Mouse (Mus musculus): Measurements from ENCODE around the gene Gpx2.

GRCm38 (mm10) chr12:76765354-76765851 lies 30.0 kb downstream of the Gpx2 start, which contains the start of the genes Churc1 and Fntb:
- TF ChIP-seq EP300 (IDR thresholded peaks at IDR 0.05; ENCODE audit: low read depth in 1 of 2, low read length in 2 of 2): peak in 1 of 2 experiments; percentile 47; a peak in 2 of 4 replicates
- TF ChIP-seq CTCF (IDR thresholded peaks at IDR 0.05 in 2 of 3, conservative IDR thresholded peaks at IDR 0.05 in 1 of 3; ENCODE audit: control insufficient read depth in 1 of 3, insufficient read depth in 1 of 3, low read depth in 2 of 3, low read length in 3 of 3, poor library complexity in 1 of 3, severe bottlenecking in 1 of 3): no peak

All from MEL (cell line).